Mouse (Mus musculus): ENCODE data around the gene Zfp827. TPM values are rescaled to one million over a fixed set of nuclear protein-coding genes. Genes with fewer than 3 reads are reported as not detected.

Zfp827 gene
- polyA plus RNA-seq, 1 experiment from 2014 or later, result 16.8 TPM

GRCm38 (mm10) chr8:79139614-79140013, 111.4 kb downstream of the Zfp827 start:
- 94% methylated on average over 4 of the region's 4 CpGs for WGBS
- no peak overlapping the region for H3K4me2 ChIP-seq (ENCODE audit: low read depth, low read length)
- no peak overlapping the region for H3K27ac ChIP-seq (ENCODE audit: low read depth, low read length)
- H3K4me1 ChIP-seq (ENCODE audit: control insufficient read depth, insufficient read depth, low read length), result no peaks in the 10 kb centered on the region
- no peaks in the 10 kb centered on the region for H3K27me3 ChIP-seq (ENCODE audit: control insufficient read depth, insufficient read depth, low read length)
- no peaks in the 10 kb centered on the region for H3K9me3 ChIP-seq (ENCODE audit: control insufficient read depth, low read length)
- no peak overlapping the region for H3K4me3 ChIP-seq (ENCODE audit: low read depth, low read length)
- ATAC-seq (ENCODE audit: low read depth), result no peak
- peaks cover 17% of the 10 kb centered on the region for H3K36me3 ChIP-seq (ENCODE audit: control insufficient read depth, insufficient read depth, low read length)
- no peak overlapping the region for H3K9ac ChIP-seq (replicated peaks; ENCODE audit: low read depth, low read length)

DNA sequence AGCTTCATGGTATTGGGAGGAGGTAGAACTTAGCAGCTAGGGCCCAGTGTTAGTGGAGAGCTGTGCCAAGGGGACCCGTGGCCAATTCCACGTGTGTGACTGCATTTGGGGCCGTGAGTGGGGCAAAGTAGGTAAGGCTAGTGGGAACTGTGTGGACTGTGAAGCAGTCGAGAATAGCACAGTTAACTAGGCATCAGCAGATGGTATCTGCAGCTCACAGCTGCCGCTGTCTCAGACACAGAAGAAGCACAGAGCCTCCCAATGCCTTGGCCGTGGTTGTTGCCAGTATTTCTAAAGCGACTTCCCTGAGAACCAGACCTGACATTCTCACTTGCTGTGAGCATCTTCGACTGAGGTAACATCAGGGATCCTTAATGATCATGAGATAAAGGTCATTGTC, 112.7 kb downstream of the Zfp827 start:
- Histone ChIP-seq H3K4me1 (ENCODE audit: control insufficient read depth, insufficient read depth, low read length) (no peaks in the 10 kb centered on the region), H3K36me3 (ENCODE audit: control insufficient read depth, insufficient read depth, low read length) (peaks cover 17% of the 10 kb centered on the region), H3K4me3 (ENCODE audit: low read depth, low read length) (no peak overlapping the region), H3K9me3 (ENCODE audit: control insufficient read depth, low read length) (no peaks in the 10 kb centered on the region), H3K27me3 (ENCODE audit: control insufficient read depth, insufficient read depth, low read length) (no peaks in the 10 kb centered on the region), H3K27ac (ENCODE audit: low read depth, low read length) (no peak overlapping the region), H3K9ac (replicated peaks; ENCODE audit: low read depth, low read length) (no peak overlapping the region), H3K4me2 (ENCODE audit: low read depth, low read length) (no peak overlapping the region)
- no peak for ATAC-seq (ENCODE audit: low read depth)
- WGBS, result 86% methylated on average over 8 of the region's 8 CpGs

DNA sequence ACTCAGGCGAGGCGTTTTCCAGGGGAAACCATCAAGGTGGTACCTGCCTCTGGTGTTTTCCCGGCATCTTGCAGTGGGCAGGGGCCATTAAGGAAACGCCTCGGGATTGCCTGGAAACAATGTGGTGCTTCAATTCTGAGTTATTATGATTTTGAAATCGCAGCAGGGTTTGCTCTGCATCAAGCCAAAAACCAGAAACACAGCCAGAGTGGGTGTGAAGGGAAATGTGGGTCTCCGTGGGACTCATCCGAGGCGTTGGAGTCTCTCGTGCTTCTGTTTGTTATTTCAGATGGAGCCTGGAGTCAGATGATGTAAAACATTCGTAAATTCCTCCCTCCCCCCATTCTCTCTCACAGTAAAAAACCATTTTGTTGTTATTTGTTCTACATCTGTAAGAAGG, 113.4 kb downstream of the Zfp827 start:
- Histone ChIP-seq H3K36me3 (ENCODE audit: control insufficient read depth, insufficient read depth, low read length) (peaks cover 15% of the 10 kb centered on the region), H3K4me1 (ENCODE audit: control insufficient read depth, insufficient read depth, low read length) (no peaks in the 10 kb centered on the region), H3K27me3 (ENCODE audit: control insufficient read depth, insufficient read depth, low read length) (no peaks in the 10 kb centered on the region), H3K4me2 (ENCODE audit: low read depth, low read length) (no peak overlapping the region), H3K9ac (replicated peaks; ENCODE audit: low read depth, low read length) (no peak overlapping the region), H3K4me3 (ENCODE audit: low read depth, low read length) (no peak overlapping the region), H3K27ac (ENCODE audit: low read depth, low read length) (no peak overlapping the region), H3K9me3 (ENCODE audit: control insufficient read depth, low read length) (no peaks in the 10 kb centered on the region)
- WGBS, result 76% methylated on average over 11 of the region's 11 CpGs
- no peak for ATAC-seq (ENCODE audit: low read depth)

DNA sequence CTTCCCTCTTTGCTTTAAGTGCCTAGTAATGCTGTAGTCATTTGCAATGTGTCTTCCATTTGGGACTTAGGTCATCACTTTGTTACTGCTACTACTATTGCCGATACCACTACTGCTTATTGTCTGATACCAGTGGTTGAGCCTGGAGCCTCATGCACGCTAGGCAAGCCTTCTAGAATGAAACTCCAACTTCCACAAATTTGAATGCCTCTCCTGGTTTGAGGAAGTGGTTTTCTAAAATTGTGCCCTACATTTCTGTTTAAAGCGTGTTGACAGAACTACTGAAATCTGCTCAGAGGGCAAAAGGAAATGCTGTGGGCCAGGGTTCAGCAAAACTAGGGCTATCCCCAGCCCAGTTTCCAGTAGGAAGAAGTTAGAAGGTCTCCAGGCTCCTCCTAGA, 115.5 kb downstream of the Zfp827 start:
- no peaks in the 10 kb centered on the region; the same call in 1 of the 2 replicates for H3K36me3 ChIP-seq (ENCODE audit: control insufficient read depth, insufficient read depth, low read length)
- no peak overlapping the region for H3K4me3 ChIP-seq (ENCODE audit: low read depth, low read length)
- WGBS, result 98% methylated on average over 3 of the region's 3 CpGs
- no peak overlapping the region for H3K27ac ChIP-seq (ENCODE audit: low read depth, low read length)
- H3K9me3 ChIP-seq (ENCODE audit: control insufficient read depth, low read length), result no peaks in the 10 kb centered on the region
- H3K4me1 ChIP-seq (ENCODE audit: control insufficient read depth, insufficient read depth, low read length), result no peaks in the 10 kb centered on the region
- H3K27me3 ChIP-seq (ENCODE audit: control insufficient read depth, insufficient read depth, low read length), result no peaks in the 10 kb centered on the region
- no peak overlapping the region for H3K4me2 ChIP-seq (ENCODE audit: low read depth, low read length)
- no peak overlapping the region for H3K9ac ChIP-seq (replicated peaks; ENCODE audit: low read depth, low read length)
- no peak for ATAC-seq (ENCODE audit: low read depth)

DNA sequence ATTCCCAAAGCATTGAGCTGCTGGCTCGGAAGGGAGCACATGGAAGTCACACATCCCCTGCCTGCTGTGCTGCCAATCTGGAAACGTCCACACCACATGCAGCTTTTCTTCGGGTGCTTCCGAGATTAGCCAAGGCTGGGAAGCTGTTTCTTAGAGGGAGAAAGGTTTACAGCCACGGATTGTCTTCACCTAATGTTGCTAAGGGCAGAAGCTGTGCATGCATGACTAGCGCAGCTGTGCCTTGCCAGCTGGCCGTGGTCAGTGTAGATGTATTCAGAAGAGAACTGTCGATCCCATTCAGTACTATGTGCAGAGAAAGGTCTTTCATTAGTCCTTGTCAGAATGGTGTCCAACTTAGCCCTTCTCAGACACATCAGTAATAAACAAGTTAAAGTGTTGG, 117.0 kb downstream of the Zfp827 start:
- H3K27me3 ChIP-seq (ENCODE audit: control insufficient read depth, insufficient read depth, low read length), result no peaks in the 10 kb centered on the region
- H3K4me1 ChIP-seq (ENCODE audit: control insufficient read depth, insufficient read depth, low read length), result no peaks in the 10 kb centered on the region
- no peak overlapping the region for H3K9ac ChIP-seq (replicated peaks; ENCODE audit: low read depth, low read length)
- H3K4me3 ChIP-seq (ENCODE audit: low read depth, low read length), result no peak overlapping the region
- no peaks in the 10 kb centered on the region; the same call in 1 of the 2 replicates for H3K36me3 ChIP-seq (ENCODE audit: control insufficient read depth, insufficient read depth, low read length)
- WGBS, result 59% methylated on average over 8 of the region's 8 CpGs
- H3K9me3 ChIP-seq (ENCODE audit: control insufficient read depth, low read length), result no peaks in the 10 kb centered on the region
- no peak overlapping the region for H3K27ac ChIP-seq (ENCODE audit: low read depth, low read length)
- ATAC-seq (ENCODE audit: low read depth), result peak; percentile 65; the same call in 1 of the 2 replicates
- H3K4me2 ChIP-seq (ENCODE audit: low read depth, low read length), result no peak overlapping the region

- ATAC-seq (ENCODE audit: low read depth), result no peak
- 95% methylated on average over 10 of the region's 10 CpGs for WGBS
- H3K9me3 ChIP-seq (ENCODE audit: control insufficient read depth, low read length), result no peaks in the 10 kb centered on the region
- H3K4me1 ChIP-seq (ENCODE audit: control insufficient read depth, insufficient read depth, low read length), result no peaks in the 10 kb centered on the region
- H3K27ac ChIP-seq (ENCODE audit: low read depth, low read length), result no peak overlapping the region
- H3K4me2 ChIP-seq (ENCODE audit: low read depth, low read length), result no peak overlapping the region
- H3K27me3 ChIP-seq (ENCODE audit: control insufficient read depth, insufficient read depth, low read length), result no peaks in the 10 kb centered on the region
- no peaks in the 10 kb centered on the region; the same call in 1 of the 2 replicates for H3K36me3 ChIP-seq (ENCODE audit: control insufficient read depth, insufficient read depth, low read length)
- no peak overlapping the region for H3K4me3 ChIP-seq (ENCODE audit: low read depth, low read length)
- H3K9ac ChIP-seq (replicated peaks; ENCODE audit: low read depth, low read length), result no peak overlapping the region
Observed at GRCm38 (mm10) chr8:79145626-79146025, 117.4 kb downstream of the Zfp827 start.

DNA sequence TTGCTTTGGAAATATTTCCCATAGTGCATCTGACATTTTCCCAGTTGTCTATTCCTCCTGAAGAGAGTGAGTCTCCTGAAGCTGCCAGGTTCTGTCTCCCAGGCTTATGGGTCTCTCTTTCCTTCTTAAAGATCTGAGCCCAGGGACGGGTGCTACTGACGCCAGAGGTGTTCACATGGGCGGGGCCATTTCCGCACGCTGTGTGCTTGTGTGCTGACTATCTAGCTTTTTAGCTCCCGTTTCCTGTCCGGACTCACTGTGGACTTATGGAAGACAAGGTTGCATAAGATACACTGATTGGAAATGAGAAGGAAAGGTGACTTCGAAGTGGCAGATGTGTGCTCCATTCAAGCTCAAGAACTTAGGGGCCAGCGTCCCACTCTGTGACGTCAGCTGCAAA, 120.6 kb downstream of the Zfp827 start:
- no peak for ATAC-seq (ENCODE audit: low read depth)
- WGBS, result 94% methylated on average over 10 of the region's 10 CpGs
- Histone ChIP-seq H3K4me3 (ENCODE audit: low read depth, low read length) (no peak overlapping the region), H3K27ac (ENCODE audit: low read depth, low read length) (no peak overlapping the region), H3K27me3 (ENCODE audit: control insufficient read depth, insufficient read depth, low read length) (no peaks in the 10 kb centered on the region), H3K4me2 (ENCODE audit: low read depth, low read length) (no peak overlapping the region), H3K4me1 (ENCODE audit: control insufficient read depth, insufficient read depth, low read length) (no peaks in the 10 kb centered on the region), H3K36me3 (ENCODE audit: control insufficient read depth, insufficient read depth, low read length) (no peaks in the 10 kb centered on the region; the same call in 1 of the 2 replicates), H3K9ac (replicated peaks; ENCODE audit: low read depth, low read length) (no peak overlapping the region), H3K9me3 (ENCODE audit: control insufficient read depth, low read length) (no peaks in the 10 kb centered on the region)

GRCm38 (mm10) chr8:79149880-79150279, 121.6 kb downstream of the Zfp827 start:
- no peaks in the 10 kb centered on the region for H3K4me1 ChIP-seq (ENCODE audit: control insufficient read depth, insufficient read depth, low read length)
- WGBS, result 94% methylated on average over 10 of the region's 10 CpGs
- no peak overlapping the region for H3K4me2 ChIP-seq (ENCODE audit: low read depth, low read length)
- H3K4me3 ChIP-seq (ENCODE audit: low read depth, low read length), result no peak overlapping the region
- no peaks in the 10 kb centered on the region for H3K27me3 ChIP-seq (ENCODE audit: control insufficient read depth, insufficient read depth, low read length)
- H3K27ac ChIP-seq (ENCODE audit: low read depth, low read length), result no peak overlapping the region
- H3K9ac ChIP-seq (replicated peaks; ENCODE audit: low read depth, low read length), result no peak overlapping the region
- H3K36me3 ChIP-seq (ENCODE audit: control insufficient read depth, insufficient read depth, low read length), result no peaks in the 10 kb centered on the region
- ATAC-seq (ENCODE audit: low read depth), result no peak
- no peaks in the 10 kb centered on the region for H3K9me3 ChIP-seq (ENCODE audit: control insufficient read depth, low read length)

DNA sequence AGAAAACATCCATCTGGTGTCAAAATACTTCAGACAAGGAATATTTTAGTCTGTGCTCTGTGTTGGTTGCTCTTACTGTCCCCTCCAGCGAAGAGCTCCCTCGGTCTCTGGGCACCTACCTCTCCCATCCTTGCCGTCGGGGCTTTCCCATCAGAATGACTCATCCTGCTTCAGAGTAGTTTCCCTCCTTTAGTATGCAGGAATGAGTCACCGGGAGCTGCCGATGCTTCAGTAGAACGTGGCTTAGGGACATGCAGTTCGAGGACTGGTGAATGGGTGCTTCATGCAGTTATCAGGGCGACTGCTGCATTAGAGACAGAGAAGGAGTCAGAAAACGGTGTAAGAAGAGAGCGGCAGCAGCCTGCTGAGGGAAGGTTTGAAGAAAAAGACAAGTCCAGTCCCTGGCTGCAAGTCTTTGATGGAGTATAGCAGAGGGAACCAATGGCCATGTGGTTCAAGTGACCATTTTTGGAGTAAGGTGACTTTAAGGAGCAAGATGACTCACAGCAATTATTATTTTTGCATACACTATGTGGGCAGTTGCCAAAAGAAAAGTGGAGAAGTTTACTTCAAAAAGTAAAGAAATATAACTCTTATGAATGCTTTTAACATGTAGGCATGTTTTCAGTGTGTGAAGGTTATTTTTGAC, 122.4 kb downstream of the Zfp827 start:
- Histone ChIP-seq H3K36me3 (ENCODE audit: control insufficient read depth, insufficient read depth, low read length) (no peaks in the 10 kb centered on the region), H3K27me3 (ENCODE audit: control insufficient read depth, insufficient read depth, low read length) (no peaks in the 10 kb centered on the region), H3K4me2 (ENCODE audit: low read depth, low read length) (no peak overlapping the region), H3K27ac (ENCODE audit: low read depth, low read length) (no peak overlapping the region), H3K4me3 (ENCODE audit: low read depth, low read length) (no peak overlapping the region), H3K9ac (replicated peaks; ENCODE audit: low read depth, low read length) (no peak overlapping the region), H3K9me3 (ENCODE audit: control insufficient read depth, low read length) (no peaks in the 10 kb centered on the region), H3K4me1 (ENCODE audit: control insufficient read depth, insufficient read depth, low read length) (no peaks in the 10 kb centered on the region)
- 84% methylated on average over 11 of the region's 11 CpGs for WGBS
- no peak for ATAC-seq (ENCODE audit: low read depth)

Measured in neural tube, embryonic 14.5 days (tissue).